ENCODE assay signal across 23 mouse cellular contexts in genomic region chr11:52379241-52379640, GRCm38 (mm10).
"Had no signal": no experiment of that assay in that cellular context is flagged by ENCODE, and none has a peak within 500 bp of the region (broad histone marks: within the 10 kb centered on the region; RNA-seq: fewer than 3 reads in every experiment).

No protein-coding gene starts in this region.

- H3K4me3 ChIP-seq: heart, embryonic 10.5 days; heart, embryonic 12.5 days; hindbrain, embryonic 10.5 days; hindbrain, embryonic 12.5 days; intestine, embryonic 15.5 days; layer of hippocampus, adult 2 months; left cerebral cortex, adult 2 months; limb, embryonic 10.5 days; limb, embryonic 12.5 days; liver, embryonic 13.5 days; liver, embryonic 15.5 days had no signal

- H3K27ac ChIP-seq: heart, embryonic 10.5 days; hindbrain, embryonic 10.5 days; hindbrain, embryonic 12.5 days; hindbrain, embryonic 14.5 days; intestine, embryonic 15.5 days; layer of hippocampus, adult 2 months; left cerebral cortex, adult 2 months; limb, embryonic 10.5 days; limb, embryonic 12.5 days; liver, embryonic 13.5 days; liver, embryonic 15.5 days had no signal

- DNase-seq: gastrocnemius, postnatal 14 days; heart, adult 18-20 months; heart, postnatal 10 days; heart, postnatal 4 days; kidney, adult 18-20 months; kidney, adult 8-10 months; kidney, postnatal 10 days; kidney, postnatal 25 days; kidney, postnatal 4 days; liver; liver, embryonic 13.5 days; liver, postnatal 0 days had no signal
